Mouse (Mus musculus): Measurements from ENCODE around the gene Nisch. TPM values are rescaled to one million over a fixed set of nuclear protein-coding genes. Genes with fewer than 3 reads are reported as not detected.
A peak's percentile ranks its signal among the peaks of the same experiment; 100 is the strongest.

Gene Nisch
- polyA plus RNA-seq, 1 experiment from 2014 or later = 413 TPM

DNA sequence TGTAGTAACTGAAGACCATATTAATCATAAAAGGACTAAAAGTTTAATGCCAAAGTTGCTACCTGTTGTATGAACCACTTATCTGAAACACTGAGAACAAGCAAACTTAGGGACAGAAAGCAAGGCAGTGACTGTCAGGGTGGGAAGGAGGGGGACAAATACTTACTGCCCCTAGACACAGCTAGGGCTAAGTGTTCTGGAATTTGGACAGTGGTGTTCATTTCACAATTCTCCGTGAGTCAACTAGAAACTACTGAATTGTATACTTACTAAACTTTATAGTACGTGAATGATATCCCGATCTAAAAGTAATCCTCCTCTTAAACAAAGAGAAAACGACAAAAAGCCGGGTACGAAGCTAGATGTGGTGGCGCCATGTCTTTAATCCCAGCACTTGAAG is 17.1 kb downstream of the Nisch start:
- no peak overlapping the region for H3K9ac ChIP-seq
- no peaks in the 10 kb centered on the region for H3K27me3 ChIP-seq
- H3K36me3 ChIP-seq = peaks cover 82% of the 10 kb centered on the region
- H3K9me3 ChIP-seq = no peaks in the 10 kb centered on the region
- H3K4me2 ChIP-seq = no peak overlapping the region
- WGBS = 90% methylated on average over 7 of the region's 7 CpGs
- H3K4me1 ChIP-seq = peaks cover 54% of the 10 kb centered on the region
- no peak overlapping the region for H3K27ac ChIP-seq
- no peak for ATAC-seq (ENCODE audit: borderline replicate concordance, extremely low read depth, low FRiP score, low TSS enrichment)
- H3K4me3 ChIP-seq = no peak overlapping the region

DNA sequence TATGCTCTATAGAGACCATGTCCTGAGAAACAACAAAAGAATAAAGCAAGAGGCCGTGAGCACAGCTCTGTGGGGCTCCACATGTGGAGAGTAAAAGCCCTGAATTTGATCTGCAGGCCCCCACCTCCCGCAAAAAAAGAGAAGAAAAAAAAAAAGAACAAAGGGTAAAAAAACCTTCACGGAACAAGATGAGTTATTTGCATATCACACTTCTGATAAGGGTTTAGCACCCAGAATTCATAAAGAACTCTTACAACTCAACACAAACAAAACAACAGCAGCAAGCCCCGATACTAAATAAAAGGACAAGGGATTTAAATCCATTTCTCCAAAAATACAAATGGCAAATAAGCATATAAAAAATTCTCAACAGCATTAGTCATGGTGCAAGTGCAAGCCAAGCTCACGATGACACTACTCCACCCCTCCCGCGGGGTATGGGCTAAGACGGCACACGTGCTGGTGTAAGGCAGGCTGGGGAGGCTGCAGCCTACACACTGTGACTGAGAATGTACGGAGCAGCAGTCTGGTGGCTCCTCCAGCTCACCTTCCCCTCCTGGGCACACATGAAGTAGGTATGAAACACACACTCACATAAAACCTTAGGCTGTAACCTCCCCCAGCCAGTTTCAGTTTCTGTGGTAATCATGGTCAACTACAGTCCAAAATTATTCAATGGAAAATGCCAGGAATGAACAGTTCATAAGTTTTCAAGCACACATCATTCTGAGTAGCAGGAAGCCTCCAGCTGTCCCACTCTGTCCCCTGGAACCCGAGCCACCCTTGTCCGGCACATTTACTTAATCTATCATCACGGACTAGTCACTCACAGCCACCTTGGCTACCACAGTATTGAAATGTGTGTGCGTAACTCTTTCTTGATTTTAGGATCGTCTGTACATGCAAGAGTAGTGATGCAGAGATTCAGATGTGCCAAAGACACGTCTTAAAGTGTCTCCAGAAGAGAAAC is 18.9 kb downstream of the Nisch start:
- Histone ChIP-seq H3K27ac (peak overlapping the region; percentile 41), H3K9me3 (no peaks in the 10 kb centered on the region), H3K4me3 (no peak overlapping the region), H3K27me3 (no peaks in the 10 kb centered on the region), H3K36me3 (peaks cover 79% of the 10 kb centered on the region), H3K4me2 (no peak overlapping the region), H3K9ac (no peak overlapping the region), H3K4me1 (peaks cover 52% of the 10 kb centered on the region)
- ATAC-seq (ENCODE audit: borderline replicate concordance, extremely low read depth, low FRiP score, low TSS enrichment) = peak; percentile 52; the same call in 1 of the 2 replicates
- WGBS = 56% methylated on average over 16 of the region's 16 CpGs

DNA sequence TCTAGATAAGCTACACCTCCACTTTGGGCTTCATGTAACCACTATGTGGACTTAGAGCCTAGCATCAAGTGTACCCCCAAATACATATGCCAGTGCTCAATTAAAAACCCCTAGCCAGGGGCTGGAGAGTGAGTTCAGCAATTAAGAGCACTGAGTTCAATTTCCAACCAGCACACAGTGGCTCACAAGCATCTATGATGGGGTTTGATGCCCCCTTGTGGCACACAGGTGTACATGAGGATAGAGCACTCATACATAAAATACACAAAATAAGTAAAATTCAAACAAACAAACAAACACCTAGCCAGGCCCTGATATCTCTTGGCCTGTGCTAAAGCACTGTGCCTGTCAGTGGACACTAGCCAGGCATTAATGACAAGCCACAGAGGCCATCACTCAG is 20.8 kb downstream of the Nisch start:
- Histone ChIP-seq H3K9me3 (no peaks in the 10 kb centered on the region), H3K36me3 (peaks cover 79% of the 10 kb centered on the region), H3K27me3 (no peaks in the 10 kb centered on the region), H3K9ac (no peak overlapping the region), H3K4me2 (no peak overlapping the region; the same call in 1 of the 2 replicates), H3K4me1 (peaks cover 52% of the 10 kb centered on the region), H3K27ac (peak overlapping the region; percentile 82), H3K4me3 (no peak overlapping the region)
- ATAC-seq (ENCODE audit: borderline replicate concordance, extremely low read depth, low FRiP score, low TSS enrichment) = no peak

DNA sequence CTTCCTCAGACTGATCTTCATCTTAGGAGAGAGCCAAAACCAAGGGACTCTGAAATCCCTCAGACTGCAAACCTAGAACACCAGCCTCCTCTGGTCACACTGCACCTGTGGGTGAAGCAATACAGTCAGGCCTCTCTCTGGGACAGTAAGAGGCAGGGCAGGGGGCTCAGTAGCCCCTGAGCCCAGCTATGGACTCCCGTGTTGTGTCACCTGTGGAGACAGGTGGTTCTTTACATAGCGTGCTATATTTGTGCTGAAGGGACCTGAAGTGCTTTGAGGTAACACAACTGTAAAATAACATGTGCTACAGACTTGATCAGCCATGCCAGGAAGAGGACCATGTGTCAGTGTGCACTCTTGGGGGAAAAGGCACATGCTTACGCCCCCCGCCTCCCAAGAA is 21.2 kb downstream of the Nisch start:
- no peaks in the 10 kb centered on the region for H3K27me3 ChIP-seq
- H3K4me1 ChIP-seq = peaks cover 52% of the 10 kb centered on the region
- no peak overlapping the region for H3K9ac ChIP-seq
- peaks cover 80% of the 10 kb centered on the region for H3K36me3 ChIP-seq
- WGBS = 86% methylated on average over 4 of the region's 4 CpGs
- H3K27ac ChIP-seq = peak overlapping the region; percentile 82
- H3K4me3 ChIP-seq = no peak overlapping the region
- H3K4me2 ChIP-seq = peak overlapping the region; percentile 17; the same call in 1 of the 2 replicates
- ATAC-seq (ENCODE audit: borderline replicate concordance, extremely low read depth, low FRiP score, low TSS enrichment) = peak; percentile 9; the same call in 1 of the 2 replicates
- no peaks in the 10 kb centered on the region for H3K9me3 ChIP-seq

DNA sequence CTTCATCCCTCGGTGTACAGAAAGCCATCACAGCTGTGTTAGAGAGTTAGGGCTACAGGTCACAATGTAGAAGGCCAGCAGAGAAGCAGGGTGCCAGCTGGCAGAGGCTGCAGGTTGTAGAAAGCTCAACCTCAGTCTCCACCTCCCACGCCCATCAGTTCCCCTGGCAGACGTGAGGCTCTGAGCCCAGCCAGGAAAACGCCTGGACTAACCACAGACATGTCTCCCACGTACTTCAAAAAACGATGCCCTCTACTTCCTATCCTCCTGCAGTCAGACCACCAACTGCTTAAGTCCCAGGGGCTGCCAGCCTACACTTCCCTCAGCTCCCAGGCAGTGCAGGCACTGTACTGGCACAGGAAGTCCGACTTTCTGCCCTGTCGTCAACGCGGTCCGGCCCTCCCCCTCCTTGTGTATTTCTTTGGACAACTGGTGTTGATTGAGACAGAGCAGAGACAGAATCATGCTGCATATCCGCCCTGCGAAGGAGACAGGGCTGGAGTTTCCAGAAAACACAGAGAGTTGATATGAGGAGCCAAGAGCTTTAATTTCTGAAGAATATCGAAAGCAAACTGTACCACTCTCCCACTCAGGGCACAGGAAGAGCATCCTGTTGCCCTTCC is 21.7 kb downstream of the Nisch start:
- H3K4me3 ChIP-seq = no peak overlapping the region
- H3K9me3 ChIP-seq = no peaks in the 10 kb centered on the region
- no peaks in the 10 kb centered on the region for H3K27me3 ChIP-seq
- ATAC-seq (ENCODE audit: borderline replicate concordance, extremely low read depth, low FRiP score, low TSS enrichment) = peak; percentile 67; the same call in 1 of the 2 replicates
- H3K4me1 ChIP-seq = peaks cover 48% of the 10 kb centered on the region
- H3K4me2 ChIP-seq = peak overlapping the region; percentile 17; the same call in 1 of the 2 replicates
- WGBS = 43% methylated on average over 14 of the region's 14 CpGs
- peak overlapping the region; percentile 82 for H3K27ac ChIP-seq
- H3K36me3 ChIP-seq = peaks cover 80% of the 10 kb centered on the region
- no peak overlapping the region for H3K9ac ChIP-seq

DNA sequence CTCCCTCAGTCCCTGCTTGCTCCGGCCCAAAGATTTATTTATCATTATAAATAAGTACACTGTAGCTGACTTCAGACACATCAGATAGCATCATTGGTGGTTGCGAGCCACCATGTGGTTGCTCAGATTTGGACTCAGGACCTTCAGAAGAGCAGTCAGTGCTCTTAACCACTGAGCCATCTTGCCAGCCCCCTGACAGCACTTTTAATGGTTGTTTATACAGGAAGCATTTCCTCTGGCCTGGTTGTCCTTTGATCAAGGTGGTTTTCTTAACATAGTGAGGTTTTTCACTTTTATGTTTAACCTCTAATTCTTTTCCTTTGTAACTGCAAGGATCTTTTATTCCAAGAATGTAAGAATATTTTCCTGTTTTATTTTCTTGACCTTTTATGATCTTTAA is 22.3 kb downstream of the Nisch start:
- Histone ChIP-seq H3K9me3 (no peaks in the 10 kb centered on the region), H3K9ac (no peak overlapping the region), H3K27ac (peak overlapping the region; percentile 55; the same call in 1 of the 2 replicates), H3K36me3 (peaks cover 83% of the 10 kb centered on the region), H3K4me1 (peaks cover 45% of the 10 kb centered on the region), H3K4me3 (no peak overlapping the region), H3K4me2 (no peak overlapping the region), H3K27me3 (no peaks in the 10 kb centered on the region)
- no peak for ATAC-seq (ENCODE audit: borderline replicate concordance, extremely low read depth, low FRiP score, low TSS enrichment)
- 57% methylated on average over 2 of the region's 2 CpGs for WGBS

DNA sequence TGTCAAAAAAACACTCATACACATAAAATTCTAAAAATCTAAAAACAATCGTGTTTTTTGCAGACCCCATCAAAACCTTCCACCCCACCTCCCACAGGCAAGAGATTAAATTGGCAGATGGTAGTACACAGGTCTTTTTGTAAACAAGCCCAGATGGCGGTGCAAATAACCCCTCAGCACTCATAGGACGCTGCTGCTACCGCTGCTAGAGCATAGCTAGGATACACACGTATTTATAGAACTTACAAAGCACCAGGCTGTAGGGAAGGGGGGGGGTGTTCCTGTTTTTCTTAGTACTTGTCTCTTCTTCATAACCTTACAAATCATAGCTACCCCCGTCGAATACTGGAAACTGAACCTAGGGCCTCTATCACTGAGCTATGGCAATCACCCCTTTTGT is 23.0 kb downstream of the Nisch start:
- Histone ChIP-seq H3K4me3 (no peak overlapping the region), H3K27me3 (no peaks in the 10 kb centered on the region), H3K4me2 (no peak overlapping the region), H3K4me1 (peaks cover 42% of the 10 kb centered on the region), H3K9ac (no peak overlapping the region), H3K36me3 (peaks cover 84% of the 10 kb centered on the region), H3K9me3 (no peaks in the 10 kb centered on the region), H3K27ac (0 out of 2 replicates have a peak overlapping the region, but pooled peaks have one; percentile 34)
- no peak for ATAC-seq (ENCODE audit: borderline replicate concordance, extremely low read depth, low FRiP score, low TSS enrichment)
- WGBS = 67% methylated on average over 7 of the region's 7 CpGs

DNA sequence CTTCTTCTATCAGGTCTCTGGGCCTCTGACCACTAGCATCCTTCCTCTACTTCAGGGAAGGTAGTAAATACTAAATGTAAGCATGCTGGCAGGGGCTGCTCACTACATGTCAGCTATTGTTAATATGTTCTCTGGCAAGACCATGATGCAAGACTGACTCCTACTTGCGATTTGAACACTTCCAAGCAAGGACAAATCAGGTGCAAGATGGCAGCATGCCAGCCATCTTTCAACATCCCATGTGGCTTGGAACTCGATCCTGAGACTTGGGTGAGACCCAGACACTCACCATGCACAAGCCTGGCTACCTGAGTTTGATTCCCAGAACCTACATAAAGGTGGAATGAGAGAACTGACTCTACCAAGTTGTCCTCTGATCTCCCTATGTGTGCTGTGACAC is 24.8 kb downstream of the Nisch start:
- Histone ChIP-seq H3K9ac (no peak overlapping the region), H3K36me3 (peaks cover 91% of the 10 kb centered on the region), H3K27ac (no peak overlapping the region), H3K27me3 (no peaks in the 10 kb centered on the region), H3K4me2 (no peak overlapping the region), H3K4me3 (no peak overlapping the region), H3K4me1 (peaks cover 28% of the 10 kb centered on the region), H3K9me3 (no peaks in the 10 kb centered on the region)
- WGBS = 43% methylated on average over 2 of the region's 2 CpGs
- no peak for ATAC-seq (ENCODE audit: borderline replicate concordance, extremely low read depth, low FRiP score, low TSS enrichment)

DNA sequence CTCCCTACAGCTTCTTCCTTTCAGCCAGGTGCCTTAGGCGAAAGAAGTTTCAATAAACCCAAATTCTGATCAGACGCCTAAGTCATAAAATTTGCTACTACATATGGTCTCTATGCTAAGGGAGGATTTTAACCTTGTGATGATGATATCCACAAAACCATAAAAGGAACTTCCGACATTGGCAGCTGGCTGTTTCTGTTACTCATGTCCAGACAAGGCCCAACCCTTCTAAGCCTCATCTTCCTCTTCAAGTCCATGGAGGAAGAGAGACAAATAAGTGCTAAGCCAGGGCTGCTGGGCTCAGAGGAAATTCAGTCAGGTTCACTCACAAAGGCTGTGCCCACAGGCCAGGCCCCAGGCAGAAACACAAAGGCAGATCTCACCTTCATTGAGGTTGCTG is 27.4 kb downstream of the Nisch start:
- Histone ChIP-seq H3K4me3 (no peak overlapping the region), H3K4me2 (no peak overlapping the region), H3K9me3 (no peaks in the 10 kb centered on the region), H3K27ac (peak overlapping the region; percentile 7; the same call in 1 of the 2 replicates), H3K27me3 (no peaks in the 10 kb centered on the region), H3K36me3 (peaks cover 99% of the 10 kb centered on the region), H3K4me1 (0 out of 2 replicates have a peak, but pooled peaks cover 5% of the 10 kb centered on the region), H3K9ac (no peak overlapping the region)
- WGBS = 93% methylated on average over 3 of the region's 3 CpGs
- no peak for ATAC-seq (ENCODE audit: borderline replicate concordance, extremely low read depth, low FRiP score, low TSS enrichment)

DNA sequence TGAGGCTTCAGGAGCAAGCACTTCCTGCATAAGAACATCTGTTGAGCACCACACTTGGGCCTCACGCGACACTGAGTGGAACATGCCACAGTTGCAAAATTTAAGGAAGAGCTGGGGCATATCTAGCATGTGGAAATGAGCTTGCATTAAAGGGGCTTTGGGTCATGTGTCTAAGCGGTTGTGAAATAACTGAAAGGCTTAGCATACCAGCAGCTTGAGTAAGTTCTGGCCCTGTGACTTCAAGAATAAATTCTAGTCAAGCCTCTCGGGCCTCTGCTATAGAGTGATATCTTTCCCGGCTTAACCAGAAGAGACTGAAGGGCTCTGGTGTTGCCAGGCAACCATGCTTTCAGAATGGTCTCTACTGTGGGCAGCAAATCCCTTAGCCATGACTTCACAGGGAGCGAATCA is 28.0 kb downstream of the Nisch start:
- ATAC-seq (ENCODE audit: borderline replicate concordance, extremely low read depth, low FRiP score, low TSS enrichment) = peak; percentile 36; the same call in 1 of the 2 replicates
- Histone ChIP-seq H3K4me1 (0 out of 2 replicates have a peak, but pooled peaks cover 2% of the 10 kb centered on the region), H3K4me3 (no peak overlapping the region), H3K36me3 (peaks cover 100% of the 10 kb centered on the region), H3K27ac (peak overlapping the region; percentile 7; the same call in 1 of the 2 replicates), H3K9me3 (no peaks in the 10 kb centered on the region), H3K27me3 (no peaks in the 10 kb centered on the region), H3K4me2 (no peak overlapping the region), H3K9ac (no peak overlapping the region)
- WGBS = 58% methylated on average over 6 of the region's 6 CpGs

DNA sequence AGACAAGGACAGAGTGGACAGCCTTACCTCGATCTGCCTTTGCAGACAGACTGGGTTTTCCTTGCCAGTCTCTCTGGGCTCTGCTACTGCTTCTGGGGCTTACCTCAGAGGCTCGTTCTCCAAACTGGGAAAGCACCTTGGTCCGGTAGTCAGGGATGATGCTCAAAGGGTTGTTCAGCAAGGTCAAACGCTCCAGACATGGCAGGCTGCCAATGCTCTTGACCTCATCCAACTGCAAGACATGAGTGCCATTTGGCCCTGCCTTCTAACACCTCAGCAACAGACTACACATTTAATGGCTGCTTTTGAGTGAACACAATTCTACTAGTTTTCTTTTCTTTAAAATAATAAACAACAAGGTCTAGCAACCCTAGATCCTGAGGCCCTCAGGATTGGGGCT is 30.1 kb downstream of the Nisch start:
- no peak for ATAC-seq (ENCODE audit: borderline replicate concordance, extremely low read depth, low FRiP score, low TSS enrichment)
- no peak overlapping the region for H3K9ac ChIP-seq
- WGBS = 50% methylated on average over 4 of the region's 4 CpGs
- peaks cover 10% of the 10 kb centered on the region for H3K4me1 ChIP-seq
- peaks cover 99% of the 10 kb centered on the region for H3K36me3 ChIP-seq
- no peak overlapping the region for H3K27ac ChIP-seq
- H3K4me2 ChIP-seq = no peak overlapping the region
- no peak overlapping the region for H3K4me3 ChIP-seq
- no peaks in the 10 kb centered on the region for H3K9me3 ChIP-seq
- no peaks in the 10 kb centered on the region for H3K27me3 ChIP-seq

DNA sequence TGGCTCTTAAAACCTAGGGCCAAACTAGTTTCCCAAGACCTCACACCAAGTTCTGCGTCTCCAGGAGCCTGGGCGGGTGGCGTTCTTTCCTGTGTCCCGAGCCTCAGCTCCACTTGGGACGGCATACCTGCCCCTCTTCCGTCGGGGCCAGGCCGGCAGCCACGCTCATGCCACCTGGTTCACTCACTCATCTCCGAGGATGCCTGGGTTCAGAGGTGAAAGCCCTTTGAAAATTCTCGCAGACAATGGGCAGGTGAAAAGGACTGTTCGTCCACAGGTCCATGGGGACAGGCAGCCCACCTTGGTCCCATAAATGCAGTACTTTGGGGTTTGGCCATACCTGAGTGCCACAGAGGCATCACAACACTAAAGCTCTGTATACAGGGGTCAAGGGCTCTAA is 32.6 kb downstream of the Nisch start:
- Histone ChIP-seq H3K27ac (0 out of 2 replicates have a peak overlapping the region, but pooled peaks have one; percentile 11), H3K27me3 (no peaks in the 10 kb centered on the region), H3K4me1 (peaks cover 10% of the 10 kb centered on the region), H3K36me3 (peaks cover 99% of the 10 kb centered on the region), H3K4me2 (no peak overlapping the region), H3K9me3 (no peaks in the 10 kb centered on the region), H3K4me3 (no peak overlapping the region), H3K9ac (no peak overlapping the region)
- ATAC-seq (ENCODE audit: borderline replicate concordance, extremely low read depth, low FRiP score, low TSS enrichment) = no peak
- 87% methylated on average over 12 of the region's 12 CpGs for WGBS
